Mouse (Mus musculus) cerebellum, adult 11-12 months (tissue): ENCODE measurements around the gene Hist3h2a.
A peak's percentile ranks its signal among the peaks of the same experiment; 100 is the strongest.

Experiments
- DNase-seq: peaks from one replicate; pipeline ENCODE4 v3.0.0; 2022

Hist3h2a gene

GRCm38 (mm10) chr11:58954420-58955142 lies at the start of gene Hist3h2a, which contains the start of gene Trim17:
Gene Hist3h2a, plus strand, starts transcription at chr11:58954685.
Gene Trim17, plus strand, starts transcription at chr11:58954685.
- DNase-seq = peak; percentile 94

- DNase-seq = peak; percentile 49
Observed at GRCm38 (mm10) chr11:58904838-58905237, 49.6 kb upstream of the Hist3h2a start.

- DNase-seq = no peak
Observed at GRCm38 (mm10) chr11:58913776-58914175, 40.7 kb upstream of the Hist3h2a start.

GRCm38 (mm10) chr11:58914461-58915028 lies 39.9 kb upstream of the Hist3h2a start:
- no peak for DNase-seq

GRCm38 (mm10) chr11:58916879-58917744 lies 37.4 kb upstream of the Hist3h2a start:
- DNase-seq = no peak

DNA sequence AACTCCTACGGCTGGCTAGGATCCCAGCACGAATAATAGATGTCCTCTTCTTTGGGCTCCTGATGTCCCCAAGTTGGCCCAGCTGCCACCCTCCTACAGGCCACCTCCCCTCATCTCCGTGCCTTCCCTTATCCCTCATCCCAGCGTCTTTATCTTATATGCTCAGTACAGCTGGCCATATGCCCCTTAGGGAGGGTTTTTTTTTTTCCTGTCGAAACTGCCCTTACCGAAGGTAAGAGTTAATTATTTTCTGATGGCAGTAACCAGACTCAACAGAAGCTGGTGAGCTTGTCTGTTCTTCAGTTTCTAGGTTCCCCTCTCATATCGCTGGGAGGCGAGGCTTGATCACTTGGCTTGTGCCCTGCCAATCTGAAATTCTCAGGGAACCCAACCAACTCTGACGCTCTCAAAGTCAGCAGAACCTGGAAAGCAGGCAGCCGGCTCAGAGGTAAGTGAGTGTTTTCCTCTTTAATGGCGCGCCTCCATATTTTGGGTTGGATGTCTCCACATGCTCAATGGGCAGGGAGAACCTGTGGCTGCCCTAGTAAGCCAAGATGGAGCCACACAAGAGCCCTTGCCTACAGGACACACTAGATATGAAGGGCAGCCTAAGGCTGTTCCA lies 36.6 kb upstream of the Hist3h2a start, which contains the start of gene Btnl10:
Gene Btnl10 (plus strand): TSS at position 164 of the 622 bp plus-strand sequence.
- DNase-seq = no peak

- no peak for DNase-seq
Observed at GRCm38 (mm10) chr11:58918759-58919158, 35.7 kb upstream of the Hist3h2a start.

GRCm38 (mm10) chr11:58922420-58922819 lies 32.1 kb upstream of the Hist3h2a start:
- DNase-seq = no peak

DNA sequence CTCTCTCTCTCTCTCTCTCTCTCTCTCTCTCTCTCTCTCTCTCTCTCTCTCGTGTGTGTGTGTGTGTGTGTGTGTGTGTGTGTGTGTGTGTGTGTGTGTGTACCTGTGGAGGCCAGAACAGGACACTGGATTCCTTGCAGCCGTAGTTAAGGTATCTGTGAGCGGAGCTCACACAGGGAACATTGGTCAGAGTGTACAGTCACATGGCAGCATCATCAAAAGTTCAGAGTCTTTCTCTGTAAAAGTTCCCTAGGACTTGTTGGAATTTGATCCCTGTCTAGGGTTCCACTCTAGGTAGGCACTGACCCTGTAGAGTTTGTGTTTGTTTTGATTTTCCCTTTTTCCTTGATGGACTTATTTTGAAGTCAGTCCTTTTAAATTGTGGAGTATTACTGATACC lies 27.8 kb upstream of the Hist3h2a start:
- DNase-seq = no peak

GRCm38 (mm10) chr11:58927053-58927452 lies 27.4 kb upstream of the Hist3h2a start:
- no peak for DNase-seq

- DNase-seq = peak; percentile 48
Observed at GRCm38 (mm10) chr11:58927790-58928651, 26.5 kb upstream of the Hist3h2a start.

- no peak for DNase-seq
Observed at GRCm38 (mm10) chr11:58929055-58929454, 25.4 kb upstream of the Hist3h2a start.

DNA sequence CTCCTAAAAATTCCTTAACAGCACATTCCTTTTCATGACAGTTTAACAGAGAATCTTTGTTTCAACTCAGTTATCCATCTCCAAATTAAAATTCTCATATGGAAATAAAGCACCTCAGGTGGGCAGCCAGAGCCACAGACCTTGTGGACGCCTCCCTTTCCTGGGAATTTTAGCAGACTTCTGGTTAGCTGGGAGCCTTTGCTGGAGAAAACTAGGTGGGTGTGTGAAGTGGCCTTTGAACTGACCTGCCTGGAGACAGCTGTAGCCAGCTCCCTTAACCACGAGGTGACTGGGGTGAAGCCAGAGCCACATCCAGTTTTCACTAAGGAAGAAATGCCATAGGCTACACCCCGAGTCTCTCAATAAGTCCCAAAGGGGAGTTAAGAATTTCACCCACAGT lies 24.8 kb upstream of the Hist3h2a start:
- DNase-seq = no peak

DNA sequence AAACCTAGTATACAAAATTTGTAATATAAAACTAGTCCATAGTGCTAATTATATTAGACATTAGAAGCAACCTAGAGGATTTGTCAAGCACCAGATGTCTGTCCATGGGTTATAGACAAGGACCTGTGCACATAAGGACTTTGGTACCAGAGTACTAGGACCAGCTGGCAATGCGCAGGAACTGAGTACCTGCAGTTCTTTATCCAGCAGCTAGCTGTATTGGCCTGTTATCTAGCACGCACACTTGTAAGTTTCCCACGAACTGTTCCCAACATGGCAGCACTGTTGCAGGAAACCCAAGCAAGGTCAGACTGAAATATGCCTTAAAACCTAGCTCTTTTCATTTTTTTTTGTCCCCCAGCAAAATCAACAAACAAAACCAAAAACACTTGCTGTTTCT lies 24.2 kb upstream of the Hist3h2a start:
- no peak for DNase-seq

GRCm38 (mm10) chr11:58931576-58931975 lies 22.9 kb upstream of the Hist3h2a start:
- DNase-seq = no peak

GRCm38 (mm10) chr11:58937909-58938308 lies 16.6 kb upstream of the Hist3h2a start:
- peak; percentile 58 for DNase-seq

GRCm38 (mm10) chr11:58938322-58939087 lies 16.0 kb upstream of the Hist3h2a start, which contains the start of gene Rnf187:
Gene Rnf187, minus strand, starts transcription at chr11:58938916.
- peak; percentile 95 for DNase-seq

DNA sequence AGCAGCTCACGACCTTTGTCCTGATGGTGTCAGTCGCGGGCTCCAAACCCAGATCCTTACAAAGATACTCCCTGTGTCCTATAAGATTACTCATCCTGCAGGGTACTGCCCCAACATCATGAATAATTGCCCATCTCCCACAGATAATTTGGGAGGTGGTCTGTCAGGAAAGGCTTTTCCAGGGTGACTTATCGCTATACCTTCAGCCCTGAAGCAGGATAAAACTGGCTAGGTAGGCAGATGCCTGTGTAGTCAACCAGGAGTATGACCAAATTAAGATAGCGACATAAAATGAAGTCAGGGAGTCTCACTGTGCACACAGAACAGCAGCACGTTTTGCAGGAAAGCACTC lies 15.4 kb upstream of the Hist3h2a start:
- DNase-seq = no peak

DNA sequence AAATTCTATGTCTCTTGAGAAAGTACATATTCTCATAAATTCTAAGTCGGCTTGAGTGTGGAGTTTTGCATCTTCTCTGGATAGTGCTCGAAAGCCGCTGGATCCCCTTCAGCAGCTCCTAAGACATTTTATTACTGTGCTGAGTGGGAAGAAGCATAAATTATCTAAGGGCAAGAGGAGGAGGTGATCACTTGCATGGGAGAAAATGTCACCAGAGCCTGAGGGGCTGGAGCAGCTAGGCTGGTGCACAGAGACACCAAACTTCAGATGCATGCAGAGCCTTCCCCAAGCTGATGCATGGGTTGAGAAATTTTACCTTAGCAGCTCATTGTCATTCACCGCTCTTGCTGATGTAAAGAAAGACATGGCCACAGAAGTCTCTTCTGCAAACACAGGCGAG lies 10.3 kb upstream of the Hist3h2a start:
- no peak for DNase-seq

GRCm38 (mm10) chr11:58947306-58947705 lies 7.2 kb upstream of the Hist3h2a start:
- no peak for DNase-seq
